Mouse (Mus musculus) adrenal gland (tissue): Measurements from ENCODE around the gene Gm26897.

Source experiments
- intact Hi-C: fragments of 180-260 bp; cut with DNase I; formaldehyde crosslinking; loops from one replicate; pipeline ENCODE4 v1.15.1; 2025
- long read RNA-seq, 2 experiments: library from polyadenylated mRNA; unstranded; transcript quantifications; one replicate each; pipeline ENCODE4 v2.0.0; 2020; ENCODE audit warnings: borderline replicate concordance in 1 of 2; ENCODE audit not compliant: insufficient replicate concordance in 1 of 2

Gene Gm26897
- long read RNA-seq, experiment 1, result 0 reads
- long read RNA-seq, experiment 2, result 0 reads

- intact Hi-C loops, result no loop called here
Observed at GRCm38 (mm10) chr5:111733851-111734250, at the start of gene Gm26897. Gm26897 (plus strand) TSS chr5:111733924.

- intact Hi-C loops, result no loop called here
Observed at GRCm38 (mm10) chr5:111687370-111687769, 46.4 kb upstream of the Gm26897 start.

- intact Hi-C loops, result no loop called here
Observed at GRCm38 (mm10) chr5:111688584-111688983, 45.1 kb upstream of the Gm26897 start.

GRCm38 (mm10) chr5:111697996-111698395 is 35.7 kb upstream of the Gm26897 start:
- intact Hi-C loops, result no loop called here

- intact Hi-C loops, result no loop called here
Observed at GRCm38 (mm10) chr5:111699711-111700303, 33.9 kb upstream of the Gm26897 start.

- intact Hi-C loops, result no loop called here
Observed at GRCm38 (mm10) chr5:111701634-111702329, 31.9 kb upstream of the Gm26897 start.

GRCm38 (mm10) chr5:111703586-111703985 is 30.1 kb upstream of the Gm26897 start:
- intact Hi-C loops, result no loop called here

- intact Hi-C loops, result no loop called here
Observed at GRCm38 (mm10) chr5:111704326-111704725, 29.4 kb upstream of the Gm26897 start.

- intact Hi-C loops, result no loop called here
Observed at GRCm38 (mm10) chr5:111709195-111709901, 24.4 kb upstream of the Gm26897 start.

- intact Hi-C loops, result no loop called here
Observed at GRCm38 (mm10) chr5:111719018-111719417, 14.7 kb upstream of the Gm26897 start.

GRCm38 (mm10) chr5:111720726-111721125 is 13.0 kb upstream of the Gm26897 start:
- intact Hi-C loops, result loop anchor here (10.0 kb wide), 1 partner anchor 434 kb away; no protein-coding TSS in a partner anchor

GRCm38 (mm10) chr5:111724713-111725112 is 9.0 kb upstream of the Gm26897 start:
- intact Hi-C loops, result loop anchor here (10.0 kb wide), 1 partner anchor 430 kb away; no protein-coding TSS in a partner anchor

GRCm38 (mm10) chr5:111725195-111725920 is 8.4 kb upstream of the Gm26897 start:
- intact Hi-C loops, result loop anchor here (10.0 kb wide), 1 partner anchor 429 kb away; no protein-coding TSS in a partner anchor

GRCm38 (mm10) chr5:111728411-111728810 is 5.3 kb upstream of the Gm26897 start:
- intact Hi-C loops, result loop anchor here (10.0 kb wide), 1 partner anchor 426 kb away; no protein-coding TSS in a partner anchor

- intact Hi-C loops, result no loop called here
Observed at GRCm38 (mm10) chr5:111730560-111731167, 3.1 kb upstream of the Gm26897 start.

- intact Hi-C loops, result no loop called here
Observed at GRCm38 (mm10) chr5:111732194-111732593, 1.5 kb upstream of the Gm26897 start.

- intact Hi-C loops, result no loop called here
Observed at GRCm38 (mm10) chr5:111739480-111739879, 5.8 kb downstream of the Gm26897 start.

- intact Hi-C loops, result no loop called here
Observed at GRCm38 (mm10) chr5:111740384-111741275, 6.9 kb downstream of the Gm26897 start.

- intact Hi-C loops, result no loop called here
Observed at GRCm38 (mm10) chr5:111741352-111741751, 7.6 kb downstream of the Gm26897 start.
